Mouse (Mus musculus) liver, postnatal 0 days (tissue): ENCODE data around the gene Tas2r108. TPM values are rescaled to one million over a fixed set of nuclear protein-coding genes. Genes with fewer than 3 reads are reported as not detected.
A peak's percentile ranks its signal among the peaks of the same experiment; 100 is the strongest.

Source experiments
- ATAC-seq: fragments of 200-750 bp; cut with Nextera tagmentation; 2 replicates; pipeline ENCODE4 v1.8.0; 2017; ENCODE audit warnings: mild to moderate bottlenecking, moderate library complexity
- DNase-seq: peaks from one replicate; pipeline ENCODE4 v3.0.0-alpha.2; 2016
- H3K27ac ChIP-seq: fragments of 300-500 bp; sonication (generic); 2 replicates; pipeline ENCODE4 v1.5.1; 2014; ENCODE audit warnings: antibody characterized with exemption, moderate library complexity, mild to moderate bottlenecking, low read depth
- H3K27me3 ChIP-seq: fragments of 300-500 bp; sonication (generic); 2 replicates; pipeline ENCODE4 v1.6.1; 2014; ENCODE audit warnings: low read length, control low read depth, mixed read lengths; ENCODE audit not compliant: insufficient read depth
- H3K36me3 ChIP-seq: fragments of 300-500 bp; sonication (generic); replicated peaks from 2 replicates; pipeline ENCODE4 v1.6.1; 2014; ENCODE audit warnings: mild to moderate bottlenecking, control low read depth, low read length, moderate library complexity, mixed read lengths; ENCODE audit not compliant: insufficient read depth
- H3K4me1 ChIP-seq: fragments of 300-500 bp; sonication (generic); 2 replicates; pipeline ENCODE4 v1.6.1; 2014; ENCODE audit warnings: antibody characterized with exemption, mild to moderate bottlenecking, control low read depth; ENCODE audit not compliant: insufficient read depth
- H3K4me2 ChIP-seq: fragments of 300-500 bp; sonication (generic); 2 replicates; pipeline ENCODE4 v1.6.1; 2014; ENCODE audit warnings: low read depth, mild to moderate bottlenecking, low read length, moderate library complexity, mixed read lengths
- H3K4me3 ChIP-seq: fragments of 300-500 bp; sonication (generic); 2 replicates; pipeline ENCODE4 v1.5.1; 2014; ENCODE audit warnings: low read depth, low read length
- H3K9ac ChIP-seq: fragments of 300-500 bp; sonication (generic); replicated peaks from 2 replicates; pipeline ENCODE4 v1.6.1; 2014; ENCODE audit warnings: mild to moderate bottlenecking, moderate library complexity
- H3K9me3 ChIP-seq: fragments of 300-500 bp; sonication (generic); 2 replicates; pipeline ENCODE4 v1.6.1; 2016; ENCODE audit warnings: mild to moderate bottlenecking, control low read depth, low read length, mixed read lengths
- CTCF ChIP-seq: sonication (generic); IDR thresholded peaks from 2 replicates; pipeline ENCODE4 v1.5.1; 2016; ENCODE audit warnings: antibody characterized with exemption, low read depth
- EP300 ChIP-seq: IDR thresholded peaks from 2 replicates; pipeline ENCODE4 v1.6.1; 2016; ENCODE audit warnings: antibody characterized with exemption, low read depth, mild to moderate bottlenecking
- WGBS: fragments of 180-500 bp; shearing (Covaris S2); extraction: QIAGEN DNeasy Blood & Tissue Kit; methylation state at CpG from one replicate; pipeline ENCODE4 v1.1.7; 2014; ENCODE audit not compliant: insufficient replicate concordance; 5-methylcytosine and 5-hydroxymethylcytosine counted together
- polyA plus RNA-seq: library from polyadenylated mRNA; unstranded; fragments of >200 nt; fragmentation: Nextera tagmentation; extraction: Ambion mirVana; gene quantifications from 2 replicates; pipeline ENCODE4 v1.2.1, GENCODE M21; 2015

Tas2r108 gene
- not detected in 2 replicates for polyA plus RNA-seq

DNA sequence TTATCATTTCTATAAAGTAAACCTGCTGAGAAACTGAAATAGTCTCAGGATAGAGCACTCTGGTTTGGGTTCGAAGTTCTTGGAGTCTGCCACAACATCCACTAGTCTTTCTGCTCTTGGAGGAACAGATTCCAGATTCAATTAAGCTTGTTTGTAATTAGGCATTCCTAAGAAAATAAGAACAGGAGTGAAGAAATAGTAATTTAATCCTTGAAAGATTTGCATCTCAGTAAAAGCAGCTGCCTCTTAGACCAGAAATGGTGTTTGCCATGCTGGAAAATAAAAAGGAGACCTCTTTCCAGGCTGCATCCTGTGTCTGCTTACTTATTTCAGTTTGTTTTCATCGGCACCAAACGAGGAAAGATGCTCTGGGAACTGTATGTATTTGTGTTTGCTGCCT is at the start of gene Tas2r108:
Gene Tas2r108 (plus strand): TSS at position 301 of the 400 bp plus-strand sequence.
- Histone ChIP-seq H3K27ac (no peak within 1 kb of the TSS), H3K9me3 (no peaks in the 10 kb centered on the region), H3K9ac (no peak within 1 kb of the TSS), H3K4me3 (no peak within 1 kb of the TSS), H3K36me3 (no peaks in the 10 kb centered on the region), H3K4me1 (no peaks in the 10 kb centered on the region), H3K4me2 (no peak within 1 kb of the TSS), H3K27me3 (no peaks in the 10 kb centered on the region)
- no peak for DNase-seq
- no peak for TF ChIP-seq EP300
- TF ChIP-seq CTCF, result no peak
- no peak for ATAC-seq
- WGBS, result 77% methylated on average over 3 of the region's 3 CpGs

DNA sequence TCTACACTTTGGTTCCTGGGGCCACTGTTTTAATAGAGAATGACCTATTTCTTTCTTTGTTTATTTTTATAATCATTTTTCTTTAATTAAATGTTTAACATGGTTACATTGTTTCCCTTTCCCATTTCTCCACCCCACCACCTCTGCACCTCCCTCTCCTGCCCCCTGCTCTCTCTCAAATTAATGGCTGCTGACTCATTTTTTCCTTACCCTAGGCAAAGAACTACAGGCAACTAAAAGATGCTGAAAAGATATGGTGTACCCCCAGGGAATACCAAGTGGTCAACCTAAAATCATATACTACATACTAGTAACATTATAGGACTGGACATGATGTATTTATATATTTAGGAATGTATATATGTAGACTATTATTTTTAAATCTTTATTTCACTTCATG is 44.7 kb upstream of the Tas2r108 start:
- no peak overlapping the region for H3K4me3 ChIP-seq
- no peaks in the 10 kb centered on the region for H3K36me3 ChIP-seq
- no peaks in the 10 kb centered on the region for H3K27me3 ChIP-seq
- no peak for TF ChIP-seq CTCF
- TF ChIP-seq EP300, result no peak
- no peak overlapping the region for H3K4me2 ChIP-seq
- no peak overlapping the region for H3K27ac ChIP-seq
- no peaks in the 10 kb centered on the region for H3K9me3 ChIP-seq
- no peak for DNase-seq
- no peak overlapping the region for H3K9ac ChIP-seq
- ATAC-seq, result no peak
- H3K4me1 ChIP-seq, result no peaks in the 10 kb centered on the region

DNA sequence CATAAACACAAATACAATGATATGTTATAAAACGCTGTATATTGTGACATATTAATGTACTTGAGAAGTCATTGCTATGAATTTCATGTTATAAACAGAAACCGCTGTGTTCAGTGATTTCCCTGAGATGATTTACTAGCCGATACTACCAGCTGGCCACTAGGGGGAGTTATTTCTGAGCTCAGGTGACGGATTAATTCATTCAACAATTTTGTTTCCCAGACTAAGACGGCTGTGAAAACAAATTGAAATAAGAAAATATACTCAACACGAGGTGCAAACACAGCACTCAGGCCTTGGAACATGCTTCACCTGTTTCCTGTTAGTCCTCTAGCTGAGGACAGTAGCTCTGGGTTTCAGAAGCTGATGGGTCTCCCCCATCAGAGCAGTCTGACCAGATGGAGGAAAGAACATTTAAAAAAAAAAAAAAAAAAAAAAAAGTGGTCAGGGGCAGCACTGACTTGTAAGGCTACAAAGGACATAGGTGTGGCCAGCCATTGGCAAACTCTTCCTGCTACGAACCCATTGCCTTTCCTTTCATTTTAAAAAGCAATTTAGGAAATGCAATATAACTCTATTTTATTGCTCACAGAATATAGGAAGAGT is 38.8 kb upstream of the Tas2r108 start:
- H3K4me2 ChIP-seq, result no peak overlapping the region
- no peak overlapping the region for H3K4me3 ChIP-seq
- H3K36me3 ChIP-seq, result no peaks in the 10 kb centered on the region
- no peak overlapping the region for H3K9ac ChIP-seq
- TF ChIP-seq EP300, result no peak
- TF ChIP-seq CTCF, result peak; percentile 69
- no peaks in the 10 kb centered on the region for H3K4me1 ChIP-seq
- no peaks in the 10 kb centered on the region for H3K27me3 ChIP-seq
- WGBS, result 21% methylated on average over 7 of the region's 7 CpGs
- no peaks in the 10 kb centered on the region for H3K9me3 ChIP-seq
- DNase-seq (no peak), ATAC-seq (no peak)
- H3K27ac ChIP-seq, result no peak overlapping the region

DNA sequence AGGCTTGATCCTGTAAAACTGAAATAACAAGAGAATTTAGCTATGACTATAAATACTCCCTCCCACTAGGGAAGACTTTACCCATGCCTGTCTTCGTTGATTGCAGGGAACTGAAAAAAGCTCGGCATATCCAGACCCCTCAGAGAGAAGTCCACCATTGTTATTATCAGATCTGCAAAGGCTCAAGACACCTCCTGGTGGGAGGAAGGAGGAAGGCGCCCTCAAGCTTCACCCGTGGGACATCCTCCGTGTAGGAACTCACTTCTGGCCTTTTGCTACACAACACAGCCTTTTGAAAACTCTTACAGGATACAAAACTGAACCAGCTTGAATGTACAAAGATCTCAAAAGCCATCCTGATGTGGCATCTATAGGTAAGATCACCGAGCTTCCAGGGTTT is 27.6 kb upstream of the Tas2r108 start:
- WGBS, result 42% methylated on average over 6 of the region's 6 CpGs
- H3K9ac ChIP-seq, result no peak overlapping the region
- no peak for DNase-seq
- no peak overlapping the region for H3K27ac ChIP-seq
- H3K27me3 ChIP-seq, result peaks cover 3% of the 10 kb centered on the region; the same call in 1 of the 2 replicates
- H3K9me3 ChIP-seq, result no peaks in the 10 kb centered on the region
- H3K36me3 ChIP-seq, result no peaks in the 10 kb centered on the region
- ATAC-seq, result no peak
- no peak overlapping the region for H3K4me2 ChIP-seq
- H3K4me1 ChIP-seq, result no peaks in the 10 kb centered on the region
- TF ChIP-seq EP300, result no peak
- peak; percentile 41 for TF ChIP-seq CTCF
- no peak overlapping the region for H3K4me3 ChIP-seq

DNA sequence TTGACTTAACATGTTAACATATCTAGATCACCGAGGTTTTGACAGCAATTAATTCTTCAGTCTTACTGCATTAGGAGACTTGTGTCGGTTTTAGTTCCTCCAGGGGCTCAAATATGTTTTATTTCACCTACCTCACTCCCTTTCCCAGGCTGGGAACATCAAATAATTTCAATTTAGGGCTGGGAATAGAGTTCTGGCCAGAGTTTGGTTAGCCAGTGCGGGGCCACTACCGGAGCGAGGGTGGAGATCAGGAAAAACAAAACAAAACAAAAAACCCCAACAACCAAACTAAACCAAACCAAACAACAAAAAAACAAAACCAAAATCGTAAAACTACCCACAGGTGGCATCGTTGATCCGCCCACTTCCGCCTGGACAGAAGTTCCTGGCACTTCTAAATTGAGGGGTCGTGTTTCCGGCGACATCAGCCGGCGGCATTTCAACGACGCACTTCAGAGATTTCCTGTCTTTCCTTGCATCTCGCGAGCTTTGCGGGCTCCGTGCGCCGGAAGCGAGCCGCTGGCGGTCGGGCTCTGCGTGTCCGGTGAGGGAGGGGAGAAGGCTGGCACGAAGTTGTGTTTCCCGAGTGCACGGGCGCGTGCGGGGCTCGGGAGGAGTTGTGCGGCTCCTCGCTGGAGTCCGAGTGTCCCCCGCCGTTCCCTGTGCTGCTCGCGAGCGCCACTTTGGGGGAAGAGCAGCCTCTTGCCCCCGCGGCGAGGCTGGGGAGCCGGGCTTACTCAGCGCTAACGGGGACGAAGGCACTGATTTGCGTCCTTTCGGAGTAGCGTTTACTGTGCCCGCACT is 22.2 kb upstream of the Tas2r108 start, which contains the start of gene Ssbp1:
Gene Ssbp1 (plus strand): TSS at position 437 of the 804 bp plus-strand sequence.
- H3K4me3 ChIP-seq, result peak within 1 kb of the TSS; percentile 80
- ATAC-seq (peak; percentile 98), DNase-seq (peak; percentile 93)
- no peaks in the 10 kb centered on the region for H3K9me3 ChIP-seq
- TF ChIP-seq CTCF (peak; percentile 33; the same call in 1 of the 2 replicates), EP300 (peak; percentile 83)
- peak within 1 kb of the TSS; percentile 88 for H3K9ac ChIP-seq
- H3K4me1 ChIP-seq, result peaks cover 4% of the 10 kb centered on the region; the same call in 1 of the 2 replicates
- peak within 1 kb of the TSS; percentile 76 for H3K4me2 ChIP-seq
- peak within 1 kb of the TSS; percentile 96 for H3K27ac ChIP-seq
- under 1% methylated on average over 54 of the region's 54 CpGs for WGBS
- peaks cover 26% of the 10 kb centered on the region for H3K36me3 ChIP-seq
- no peaks in the 10 kb centered on the region for H3K27me3 ChIP-seq

DNA sequence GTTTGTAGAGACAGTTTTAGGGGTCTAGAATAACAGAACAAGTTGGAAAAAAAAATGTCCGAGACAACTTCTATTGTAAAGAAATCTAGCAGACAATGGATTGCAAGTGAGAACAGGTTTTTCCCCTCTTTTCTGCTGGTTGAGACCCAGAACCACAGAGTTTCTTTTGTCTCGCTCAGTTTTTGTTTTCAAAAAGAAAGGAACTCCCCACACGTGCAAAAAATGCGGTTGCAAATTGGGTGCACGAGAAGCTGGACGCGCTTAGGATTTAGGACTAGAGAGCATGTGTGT is 21.7 kb upstream of the Tas2r108 start:
- H3K4me2 ChIP-seq, result peak overlapping the region; percentile 76
- H3K4me1 ChIP-seq, result peaks cover 4% of the 10 kb centered on the region; the same call in 1 of the 2 replicates
- H3K27me3 ChIP-seq, result no peaks in the 10 kb centered on the region
- peak overlapping the region; percentile 80 for H3K4me3 ChIP-seq
- DNase-seq (no peak), ATAC-seq (no peak)
- 0% methylated on average over 7 of the region's 7 CpGs for WGBS
- TF ChIP-seq CTCF, result no peak
- TF ChIP-seq EP300, result no peak
- H3K9ac ChIP-seq, result peak overlapping the region; percentile 88
- peaks cover 29% of the 10 kb centered on the region for H3K36me3 ChIP-seq
- H3K27ac ChIP-seq, result peak overlapping the region; percentile 96
- H3K9me3 ChIP-seq, result no peaks in the 10 kb centered on the region
